Mouse (Mus musculus) C2C12 (cell line): ENCODE data around the gene Clstn1. TPM values are rescaled to one million over a fixed set of nuclear protein-coding genes. Genes with fewer than 3 reads are reported as not detected.
"Not testable (repeated sequence)": the region's sequence is repeated elsewhere in the genome, so short reads cannot be mapped to it uniquely, and the experiment has no call there.

Experiments used
- H3K27me3 ChIP-seq: one replicate; pipeline ENCODE4 v1.6.1; 2011; ENCODE audit not compliant: control insufficient read depth, insufficient read depth, insufficient read length
- H3K36me3 ChIP-seq: one replicate; pipeline ENCODE4 v1.6.1; 2011; ENCODE audit not compliant: control insufficient read depth, insufficient read depth
- H3K4me3 ChIP-seq: one replicate; pipeline ENCODE4 v1.5.1; 2011; ENCODE audit warnings: mild to moderate bottlenecking, control low read depth; ENCODE audit not compliant: poor library complexity, insufficient read depth, severe bottlenecking
- H3K79me2 ChIP-seq: one replicate; pipeline ENCODE4 v1.6.1; 2011; ENCODE audit not compliant: control insufficient read depth, insufficient read depth
- H3K79me3 ChIP-seq: one replicate; pipeline ENCODE4 v1.6.1; 2011; ENCODE audit warnings: low read depth, control low read depth
- H3ac ChIP-seq: one replicate; pipeline ENCODE3; 2011; ENCODE audit warnings: low read depth; ENCODE audit not compliant: control insufficient read depth, insufficient read length
- CEBPB ChIP-seq: IDR thresholded peaks from one replicate; pipeline ENCODE4 v1.6.1; 2011; ENCODE audit warnings: low read depth, mild to moderate bottlenecking, control low read depth, moderate library complexity
- CTCF ChIP-seq: IDR thresholded peaks from one replicate; pipeline ENCODE4 v1.5.1; 2011; ENCODE audit not compliant: control insufficient read depth, insufficient read depth, insufficient read length
- FOSL1 ChIP-seq: IDR thresholded peaks from one replicate; pipeline ENCODE4 v1.8.0; 2011; ENCODE audit warnings: mild to moderate bottlenecking, low read length; ENCODE audit not compliant: poor library complexity, insufficient read depth, severe bottlenecking
- MAX ChIP-seq: IDR thresholded peaks from one replicate; pipeline ENCODE4 v1.6.1; 2011; ENCODE audit warnings: mild to moderate bottlenecking, control low read depth
- MYOD1 ChIP-seq: IDR thresholded peaks from one replicate; pipeline ENCODE4 v1.6.1; 2011; ENCODE audit warnings: low read depth; ENCODE audit not compliant: control insufficient read depth, insufficient read length
- MYOG ChIP-seq: IDR thresholded peaks from one replicate; pipeline ENCODE4 v1.6.1; 2011; ENCODE audit not compliant: control insufficient read depth, insufficient read length; ENCODE audit errors: extremely low read depth
- USF1 ChIP-seq: IDR thresholded peaks from one replicate; pipeline ENCODE4 v1.6.1; 2011; ENCODE audit warnings: low read depth, mild to moderate bottlenecking, control low read depth, moderate library complexity
- polyA plus RNA-seq: library from polyadenylated mRNA; unstranded; fragments of >200 nt; fragmentation: generic; extraction: Trizol; gene quantifications from one replicate; pipeline ENCODE4 v1.2.1, GENCODE M21; 2012; ENCODE audit warnings: missing spikeins

Gene Clstn1
- polyA plus RNA-seq, 1 experiment = 45.3 TPM

GRCm38 (mm10) chr4:149609256-149610025, 23.2 kb downstream of the Clstn1 start:
- H3K4me3 ChIP-seq = no peak overlapping the region
- no peaks in the 10 kb centered on the region for H3K79me3 ChIP-seq
- TF ChIP-seq CEBPB = no peak
- TF ChIP-seq CTCF = no peak
- TF ChIP-seq MYOD1 = no peak
- TF ChIP-seq FOSL1 = no peak
- no peaks in the 10 kb centered on the region for H3K27me3 ChIP-seq
- H3K36me3 ChIP-seq = no peaks in the 10 kb centered on the region
- H3K79me2 ChIP-seq = peaks cover 26% of the 10 kb centered on the region
- no peak overlapping the region for H3ac ChIP-seq

DNA sequence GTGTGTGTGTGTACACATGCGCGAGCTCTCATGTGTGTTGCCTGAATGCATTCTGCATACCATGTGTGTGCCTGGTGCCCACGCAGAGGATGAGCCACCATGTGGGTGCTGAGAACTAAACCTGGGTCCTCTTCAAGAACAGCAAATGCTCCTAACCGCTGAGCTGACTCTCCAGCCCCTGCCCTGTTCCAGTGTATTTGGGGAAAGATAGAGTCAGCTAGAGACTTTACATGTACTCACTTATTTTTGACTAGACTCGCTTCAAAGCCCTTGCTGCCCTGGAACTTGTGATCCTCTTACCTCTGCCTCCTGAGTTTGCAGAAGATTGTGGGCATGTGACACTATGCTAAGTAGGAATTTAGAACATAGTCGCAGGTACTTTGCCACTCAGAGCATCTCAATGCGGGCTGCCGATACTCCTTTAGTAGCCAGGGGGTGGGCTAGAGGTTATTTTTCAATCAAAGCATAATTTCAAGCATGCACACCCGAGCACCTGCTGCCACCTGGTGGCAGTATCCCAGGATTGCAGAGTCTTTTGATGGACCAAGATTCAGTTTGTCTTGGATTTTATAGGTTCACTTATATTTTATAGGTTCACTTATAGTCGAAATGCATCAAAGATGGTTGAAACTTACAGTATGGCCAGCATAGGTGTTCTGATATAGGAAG, 25.2 kb downstream of the Clstn1 start:
- H3K4me3 ChIP-seq = no peak overlapping the region
- no peak overlapping the region for H3ac ChIP-seq
- no peaks in the 10 kb centered on the region for H3K79me3 ChIP-seq
- H3K27me3 ChIP-seq = no peaks in the 10 kb centered on the region
- TF ChIP-seq MYOG (no peak), CTCF (peak; percentile 56)
- peaks cover 12% of the 10 kb centered on the region for H3K79me2 ChIP-seq
- no peaks in the 10 kb centered on the region for H3K36me3 ChIP-seq

- H3K36me3 ChIP-seq, H3K79me3 ChIP-seq, H3K79me2 ChIP-seq, H3K4me3 ChIP-seq, H3K27me3 ChIP-seq, H3ac ChIP-seq: not testable (repeated sequence)
These were observed 27.2 kb downstream of the Clstn1 start for GRCm38 (mm10) chr4:149613497-149613896.

DNA sequence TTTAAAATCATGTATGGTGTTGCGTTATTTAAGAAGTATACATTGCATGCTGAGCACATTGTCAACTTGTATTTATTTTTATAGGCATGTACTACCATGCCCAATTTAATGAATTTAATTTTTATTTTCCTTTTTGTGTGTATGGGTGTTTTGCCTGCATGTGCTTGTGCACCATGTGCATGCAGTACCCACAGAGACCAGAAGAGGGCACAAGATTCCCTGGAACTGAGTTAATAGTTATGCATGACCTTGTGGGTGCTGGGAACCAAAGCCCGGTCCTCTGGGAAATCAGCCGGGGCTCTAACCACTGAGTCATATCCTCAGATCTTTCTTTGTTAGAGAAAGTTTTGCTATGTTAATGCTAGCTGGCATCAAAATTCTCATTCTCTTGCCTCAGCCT, 28.6 kb downstream of the Clstn1 start:
- Histone ChIP-seq H3K79me2 (peaks cover 4% of the 10 kb centered on the region), H3ac (no peak overlapping the region), H3K4me3 (no peak overlapping the region), H3K27me3 (no peaks in the 10 kb centered on the region), H3K79me3 (no peaks in the 10 kb centered on the region), H3K36me3 (peaks cover 3% of the 10 kb centered on the region)
- TF ChIP-seq CEBPB (no peak), MAX (no peak), MYOG (no peak), MYOD1 (no peak), USF1 (no peak), FOSL1 (no peak), CTCF (no peak)

- not testable (repeated sequence) for H3K79me3 ChIP-seq, H3K79me2 ChIP-seq, H3K27me3 ChIP-seq, H3K36me3 ChIP-seq, H3ac ChIP-seq, H3K4me3 ChIP-seq
These were observed 30.7 kb downstream of the Clstn1 start for GRCm38 (mm10) chr4:149616999-149617398.

- H3K79me3 ChIP-seq = peaks cover 2% of the 10 kb centered on the region
- no peak overlapping the region for H3ac ChIP-seq
- H3K36me3 ChIP-seq = peaks cover 3% of the 10 kb centered on the region
- no peak overlapping the region for H3K4me3 ChIP-seq
- no peaks in the 10 kb centered on the region for H3K79me2 ChIP-seq
- H3K27me3 ChIP-seq = no peaks in the 10 kb centered on the region
- no peak for TF ChIP-seq MAX
- TF ChIP-seq CTCF = no peak
- no peak for TF ChIP-seq FOSL1
- no peak for TF ChIP-seq USF1
- TF ChIP-seq MYOD1 = no peak
- TF ChIP-seq CEBPB = no peak
- TF ChIP-seq MYOG = no peak
These were observed 33.7 kb downstream of the Clstn1 start for GRCm38 (mm10) chr4:149619988-149620387.
